Mouse (Mus musculus) cortical plate, adult 2 months (tissue): Measurements from ENCODE around the gene Taok1. TPM values are rescaled to one million over a fixed set of nuclear protein-coding genes. Genes with fewer than 3 reads are reported as not detected.

Experiments
- H3K27ac ChIP-seq: fragments of 200-500 bp; 2 replicates; pipeline ENCODE4 v1.5.1; 2012; ENCODE audit warnings: low read length, control low read depth, inconsistent platforms; ENCODE audit not compliant: insufficient read depth
- H3K4me1 ChIP-seq: fragments of 200-500 bp; 2 replicates; pipeline ENCODE4 v1.6.1; 2011; ENCODE audit warnings: low read length; ENCODE audit not compliant: control insufficient read depth, insufficient read depth
- H3K4me3 ChIP-seq: fragments of 200-500 bp; 2 replicates; pipeline ENCODE4 v1.5.1; 2011; ENCODE audit warnings: mild to moderate bottlenecking, low read length, control low read depth; ENCODE audit not compliant: insufficient read depth
- CTCF ChIP-seq: fragments of 200-500 bp; IDR thresholded peaks from 2 replicates; pipeline ENCODE4 v1.5.1; 2011; ENCODE audit warnings: mild to moderate bottlenecking, control low read depth, low read length; ENCODE audit not compliant: insufficient read depth; ENCODE audit errors: extremely low read depth
- POLR2A ChIP-seq: fragments of 200-500 bp; IDR thresholded peaks from 2 replicates; pipeline ENCODE4 v1.6.1; 2011; ENCODE audit warnings: mild to moderate bottlenecking, low read length, control low read depth; ENCODE audit not compliant: insufficient read depth; ENCODE audit errors: extremely low read depth
- polyA plus RNA-seq: library from polyadenylated mRNA; depleted of rRNA; stranded (reverse); fragments of >200 nt; gene quantifications from 2 replicates; pipeline ENCODE4 v1.2.3, GENCODE M21; 2012

Gene Taok1
- polyA plus RNA-seq, 1 experiment = 29.9 TPM

DNA sequence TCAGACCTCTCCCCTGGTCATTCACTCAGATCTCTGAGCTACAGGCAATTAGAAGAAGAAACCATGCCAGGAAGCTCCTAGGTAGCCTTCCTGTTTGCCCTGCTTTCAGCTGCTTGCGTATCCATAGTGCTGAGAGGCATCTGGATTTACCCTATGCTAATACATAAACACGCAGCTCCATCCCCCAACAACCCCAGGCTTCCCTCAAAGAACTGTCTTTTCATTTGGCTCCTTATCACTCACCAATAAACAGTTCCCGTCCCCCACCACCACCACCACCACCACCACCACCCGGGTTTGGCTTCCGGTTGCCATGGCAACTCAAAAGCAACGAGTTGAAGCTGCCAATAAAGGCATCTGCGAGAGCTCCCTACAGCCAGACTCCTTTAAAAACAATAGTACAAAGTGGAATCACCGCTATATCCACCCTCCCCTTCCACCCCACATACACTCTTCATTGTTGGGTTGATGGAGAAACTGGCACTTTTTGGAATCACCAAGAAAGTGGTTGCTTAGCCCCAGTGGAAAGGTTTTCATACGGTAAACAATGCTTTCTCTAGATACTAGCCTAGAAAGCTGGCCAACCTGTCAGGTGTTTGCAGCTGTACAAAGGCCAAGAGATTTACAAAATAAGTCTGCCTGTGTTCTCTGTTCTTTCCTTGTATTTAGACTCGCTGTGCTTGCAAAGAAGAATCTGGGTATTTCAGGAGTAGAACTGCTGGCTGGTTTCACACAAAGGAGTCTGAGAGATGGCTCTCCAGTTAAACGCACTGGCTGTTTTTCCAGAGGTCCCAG is 17.6 kb upstream of the Taok1 start:
- TF ChIP-seq POLR2A = no peak
- TF ChIP-seq CTCF = no peak
- H3K4me1 ChIP-seq = peaks cover 5% of the 10 kb centered on the region; the same call in 1 of the 2 replicates

DNA sequence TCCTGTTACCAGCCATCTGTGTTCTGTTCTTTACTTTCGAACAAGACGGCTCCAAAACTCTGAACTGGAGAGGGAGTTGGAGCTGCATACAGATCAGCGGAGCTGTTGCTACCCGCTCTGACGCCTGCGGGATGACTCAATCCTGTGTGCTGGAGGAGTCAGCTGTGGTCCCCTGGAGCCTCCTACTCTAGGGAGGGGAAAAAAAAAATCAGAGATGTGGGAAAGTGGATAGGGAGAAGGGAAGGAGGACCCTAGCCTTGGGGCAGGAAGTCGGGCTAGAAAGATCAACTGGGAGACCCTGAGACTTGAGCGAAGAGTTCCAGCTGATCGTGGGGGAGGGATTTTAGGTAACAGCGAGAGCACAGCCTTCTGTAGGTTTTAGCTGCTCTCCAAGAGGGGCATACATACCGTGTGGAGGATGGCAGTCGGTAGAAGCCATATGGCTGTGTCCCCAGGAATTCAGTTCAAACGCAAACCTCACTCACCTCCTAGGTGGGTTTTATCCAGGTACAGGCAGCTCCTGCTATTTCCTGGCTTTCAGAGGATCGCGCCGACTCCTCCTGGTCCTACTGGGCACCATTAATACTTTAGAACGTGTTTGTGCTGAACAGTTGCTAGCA is 16.9 kb upstream of the Taok1 start:
- Histone ChIP-seq H3K4me1 (peaks cover 5% of the 10 kb centered on the region; the same call in 1 of the 2 replicates), H3K4me3 (peak overlapping the region; percentile 43), H3K27ac (peak overlapping the region; percentile 80)
- TF ChIP-seq CTCF (no peak), POLR2A (peak; percentile 71; the same call in 1 of the 2 replicates)

More for the DNA sequence above, 17.6 kb upstream of the Taok1 start:
- H3K27ac ChIP-seq = peak overlapping the region; percentile 80
- peak overlapping the region; percentile 43 for H3K4me3 ChIP-seq

DNA sequence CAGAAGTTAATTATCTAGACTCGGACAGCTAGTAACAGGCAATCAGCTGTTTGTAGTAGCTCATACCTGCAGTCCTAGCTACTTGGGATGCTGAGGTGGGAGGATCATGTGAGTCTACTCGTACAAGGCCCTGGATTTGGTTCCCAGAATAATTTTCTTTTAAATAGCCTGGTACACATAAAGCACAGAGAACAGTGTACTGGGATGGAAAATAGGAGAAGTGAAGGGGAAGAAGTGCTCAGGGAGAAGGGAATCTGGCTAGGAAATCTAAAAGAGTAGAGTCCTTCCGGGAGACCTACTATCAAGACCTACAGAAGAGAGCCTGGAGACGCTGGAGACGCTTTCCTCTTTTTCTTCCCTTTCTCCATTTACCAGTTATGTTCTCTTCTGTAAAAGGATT is 16.4 kb upstream of the Taok1 start:
- H3K27ac ChIP-seq = 0 out of 2 replicates have a peak overlapping the region, but pooled peaks have one; percentile 14
- H3K4me1 ChIP-seq = peaks cover 5% of the 10 kb centered on the region; the same call in 1 of the 2 replicates
- H3K4me3 ChIP-seq = no peak overlapping the region; the same call in 1 of the 2 replicates
- no peak for TF ChIP-seq CTCF
- TF ChIP-seq POLR2A = no peak

DNA sequence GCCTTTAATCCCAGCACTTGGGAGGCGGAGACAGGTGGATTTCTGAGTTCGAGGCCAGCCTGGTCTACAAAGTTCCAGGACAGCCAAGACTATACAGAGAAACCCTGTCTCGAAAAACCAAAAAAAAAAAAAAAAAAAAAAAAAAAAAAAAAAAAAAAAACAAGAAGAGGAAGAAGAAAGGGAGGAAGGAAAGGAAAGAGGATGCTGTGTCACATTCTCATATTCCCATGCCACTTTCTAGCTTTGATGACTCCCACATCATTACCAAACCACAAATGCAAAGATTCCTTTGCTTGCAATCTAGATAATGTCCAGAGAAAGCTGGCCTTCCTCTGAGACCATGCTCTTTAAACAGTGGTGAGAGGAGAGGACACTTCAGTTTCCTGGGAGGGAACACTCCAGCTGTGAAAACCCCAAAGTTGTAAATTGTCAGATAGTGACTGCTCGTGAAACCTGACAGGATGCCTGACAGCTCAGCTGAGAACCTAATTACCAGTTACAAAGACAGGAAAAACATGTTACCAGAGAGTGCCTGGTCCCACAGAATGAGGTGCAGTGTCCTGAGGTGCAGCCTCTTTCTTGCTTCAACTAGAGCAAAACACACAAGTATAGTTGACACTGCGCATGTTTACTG is 14.4 kb upstream of the Taok1 start:
- TF ChIP-seq POLR2A (no peak), CTCF (no peak)
- Histone ChIP-seq H3K4me1 (peaks cover 5% of the 10 kb centered on the region; the same call in 1 of the 2 replicates), H3K27ac (no peak overlapping the region), H3K4me3 (no peak overlapping the region)

DNA sequence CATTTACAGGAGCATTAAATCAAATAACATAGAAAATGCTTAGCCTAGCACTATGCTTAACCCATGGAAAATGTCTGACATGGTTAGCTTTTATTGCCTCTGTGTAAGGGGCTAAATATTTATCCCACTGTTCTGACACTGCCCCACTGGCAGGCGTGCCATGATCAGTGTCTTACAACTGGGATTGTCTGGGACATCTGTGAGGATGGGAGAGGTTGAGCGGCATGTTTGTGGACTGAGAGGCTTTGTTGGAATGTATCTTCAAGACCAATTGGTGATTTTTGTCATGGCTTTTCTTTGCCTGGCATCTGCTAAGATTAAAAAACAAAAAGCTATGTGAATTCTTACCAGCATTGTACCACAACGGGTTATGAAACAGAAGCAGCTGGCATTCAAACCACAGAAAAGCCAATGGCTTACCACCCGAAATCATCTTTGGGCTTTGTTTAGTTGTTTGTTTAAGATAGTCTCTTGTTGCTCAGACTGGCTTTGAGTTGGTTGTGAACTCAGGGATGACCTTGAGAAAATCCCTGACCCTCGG is 7.5 kb upstream of the Taok1 start:
- no peaks in the 10 kb centered on the region for H3K4me1 ChIP-seq
- TF ChIP-seq POLR2A (no peak), CTCF (no peak)
- H3K27ac ChIP-seq = no peak overlapping the region
- no peak overlapping the region for H3K4me3 ChIP-seq

GRCm38 (mm10) chr11:77606835-77607537 is 629 bp downstream of the Taok1 start:
- Histone ChIP-seq H3K27ac (peak overlapping the region; percentile 93; the same call in 1 of the 2 replicates), H3K4me3 (peak overlapping the region; percentile 77), H3K4me1 (peaks cover 2% of the 10 kb centered on the region; the same call in 1 of the 2 replicates)
- TF ChIP-seq CTCF = no peak
- peak; percentile 54; the same call in 1 of the 2 replicates for TF ChIP-seq POLR2A

DNA sequence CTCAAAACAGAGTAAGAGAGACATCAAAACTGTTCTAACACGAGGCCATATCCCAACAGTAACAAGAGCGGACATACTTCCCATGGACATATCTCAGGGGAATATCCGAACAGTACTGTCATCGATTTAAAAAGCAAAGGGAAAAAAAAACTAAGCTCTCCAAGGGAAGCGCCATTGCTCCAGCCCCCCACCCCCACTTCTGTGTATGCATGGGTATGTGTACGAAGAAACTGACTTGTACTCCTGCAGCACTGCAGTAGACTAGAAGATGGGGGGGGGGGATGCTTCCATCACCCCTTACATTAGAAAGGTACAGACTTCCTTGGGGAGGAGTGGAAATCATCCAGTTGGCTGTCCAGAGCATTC is 1.2 kb downstream of the Taok1 start:
- peaks cover 2% of the 10 kb centered on the region; the same call in 1 of the 2 replicates for H3K4me1 ChIP-seq
- no peak overlapping the region for H3K27ac ChIP-seq
- TF ChIP-seq CTCF (no peak), POLR2A (no peak)
- H3K4me3 ChIP-seq = peak overlapping the region; percentile 77

DNA sequence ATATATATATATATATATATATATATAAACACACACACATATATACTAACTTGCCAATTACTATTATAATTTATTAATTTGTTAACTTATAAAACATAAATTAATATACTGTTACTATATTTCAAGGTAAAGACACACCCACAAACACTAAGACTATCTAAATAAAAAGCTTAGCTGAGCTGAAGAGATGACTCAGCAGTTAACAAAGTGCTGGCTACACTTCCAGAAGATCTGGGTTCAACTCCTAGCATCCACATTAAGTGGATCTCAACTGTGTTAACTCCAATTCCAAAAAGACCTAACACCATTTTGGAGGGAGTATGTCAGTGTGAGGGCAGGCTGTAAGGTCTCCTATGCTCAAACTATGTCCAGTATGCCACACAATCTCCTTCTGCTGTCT is 10.3 kb downstream of the Taok1 start:
- no peak for TF ChIP-seq CTCF
- no peak for TF ChIP-seq POLR2A
- Histone ChIP-seq H3K4me3 (no peak overlapping the region), H3K4me1 (peaks cover 1% of the 10 kb centered on the region; the same call in 1 of the 2 replicates), H3K27ac (no peak overlapping the region)
